Mouse (Mus musculus) hindbrain, postnatal 0 days (tissue): ENCODE measurements around the gene Prkca. TPM values are rescaled to one million over a fixed set of nuclear protein-coding genes. Genes with fewer than 3 reads are reported as not detected.
A peak's percentile ranks its signal among the peaks of the same experiment; 100 is the strongest.

Source experiments
- ATAC-seq: fragments of 200-750 bp; cut with Nextera tagmentation; 2 replicates; pipeline ENCODE4 v1.8.0; 2017; ENCODE audit warnings: mild to moderate bottlenecking, moderate TSS enrichment, moderate library complexity
- DNase-seq: peaks from one replicate; pipeline ENCODE4 v3.0.0-alpha.2; 2015; ENCODE audit warnings: low spot score
- H3K27ac ChIP-seq: fragments of 300-500 bp; sonication (generic); 2 replicates; pipeline ENCODE4 v1.5.1; 2014; ENCODE audit warnings: mild to moderate bottlenecking
- H3K27me3 ChIP-seq: fragments of 300-500 bp; sonication (generic); 2 replicates; pipeline ENCODE4 v1.6.1; 2014; ENCODE audit warnings: low read length, mixed read lengths; ENCODE audit not compliant: insufficient read depth
- H3K36me3 ChIP-seq: fragments of 300-500 bp; sonication (generic); 2 replicates; pipeline ENCODE4 v1.6.1; 2014; ENCODE audit warnings: low read length, mixed read lengths; ENCODE audit not compliant: insufficient read depth
- H3K4me1 ChIP-seq: fragments of 300-500 bp; sonication (generic); 2 replicates; pipeline ENCODE4 v1.6.1; 2014; ENCODE audit warnings: antibody characterized with exemption, low read length, mixed read lengths; ENCODE audit not compliant: insufficient read depth
- H3K4me2 ChIP-seq: fragments of 300-500 bp; sonication (generic); 2 replicates; pipeline ENCODE4 v1.6.1; 2014; ENCODE audit warnings: low read depth, mild to moderate bottlenecking, low read length, moderate library complexity, mixed read lengths
- H3K4me3 ChIP-seq: fragments of 300-500 bp; sonication (generic); 2 replicates; pipeline ENCODE4 v1.5.1; 2014; ENCODE audit warnings: low read length
- H3K9ac ChIP-seq: fragments of 300-500 bp; sonication (generic); replicated peaks from 2 replicates; pipeline ENCODE4 v1.6.1; 2014; ENCODE audit warnings: mild to moderate bottlenecking, low read length, moderate library complexity, mixed read lengths
- H3K9me3 ChIP-seq: fragments of 300-500 bp; sonication (generic); 2 replicates; pipeline ENCODE4 v1.6.1; 2016; ENCODE audit warnings: low read length, mixed read lengths
- CTCF ChIP-seq: IDR thresholded peaks from 2 replicates; pipeline ENCODE4 v1.5.1; 2016; ENCODE audit warnings: antibody characterized with exemption, control low read depth, low read depth
- WGBS: fragments of 180-500 bp; shearing (Covaris S2); extraction: QIAGEN DNeasy Blood & Tissue Kit; methylation state at CpG from one replicate; pipeline ENCODE4 v1.1.7; 2014; 5-methylcytosine and 5-hydroxymethylcytosine counted together
- polyA plus RNA-seq: library from polyadenylated mRNA; unstranded; fragments of >200 nt; fragmentation: Nextera tagmentation; extraction: Ambion mirVana; gene quantifications from 2 replicates; pipeline ENCODE4 v1.2.1, GENCODE M21; 2015
- total RNA-seq: library from RNA; depleted of rRNA; stranded (reverse); fragments of >200 nt; gene quantifications from 2 replicates; pipeline ENCODE4 v1.2.3, GENCODE M21; 2014

The Prkca gene
- total and polyA plus RNA-seq, 2 experiments from 2014 or later, result 8.0 to 25.0 TPM

GRCm38 (mm10) chr11:108028398-108028797 lies 315.3 kb downstream of the Prkca start:
- 64% methylated on average over 12 of the region's 12 CpGs for WGBS
- ATAC-seq, result no peak
- DNase-seq, result no peak
- Histone ChIP-seq H3K9me3 (no peaks in the 10 kb centered on the region), H3K4me3 (no peak overlapping the region), H3K4me2 (no peak overlapping the region), H3K36me3 (no peaks in the 10 kb centered on the region), H3K9ac (no peak overlapping the region), H3K27me3 (no peaks in the 10 kb centered on the region), H3K27ac (no peak overlapping the region), H3K4me1 (no peaks in the 10 kb centered on the region)
- TF ChIP-seq CTCF, result no peak

- H3K4me3 ChIP-seq, result no peak overlapping the region
- no peak overlapping the region for H3K9ac ChIP-seq
- peak; percentile 87 for TF ChIP-seq CTCF
- no peak overlapping the region for H3K4me2 ChIP-seq
- H3K9me3 ChIP-seq, result no peaks in the 10 kb centered on the region
- H3K27ac ChIP-seq, result no peak overlapping the region
- H3K36me3 ChIP-seq, result no peaks in the 10 kb centered on the region
- H3K4me1 ChIP-seq, result peaks cover 4% of the 10 kb centered on the region; the same call in 1 of the 2 replicates
- ATAC-seq, result peak; percentile 61
- H3K27me3 ChIP-seq, result no peaks in the 10 kb centered on the region
- WGBS, result 44% methylated on average over 7 of the region's 7 CpGs
- DNase-seq, result peak; percentile 89
Observed at GRCm38 (mm10) chr11:108025726-108026425, 317.9 kb downstream of the Prkca start.

GRCm38 (mm10) chr11:108023188-108023587 lies 320.5 kb downstream of the Prkca start:
- Histone ChIP-seq H3K4me3 (no peak overlapping the region), H3K36me3 (no peaks in the 10 kb centered on the region), H3K9ac (no peak overlapping the region), H3K27ac (peak overlapping the region; percentile 32; the same call in 1 of the 2 replicates), H3K27me3 (no peaks in the 10 kb centered on the region), H3K9me3 (no peaks in the 10 kb centered on the region), H3K4me2 (peak overlapping the region; percentile 38), H3K4me1 (peaks cover 4% of the 10 kb centered on the region; the same call in 1 of the 2 replicates)
- DNase-seq (peak; percentile 72), ATAC-seq (peak; percentile 46; the same call in 1 of the 2 replicates)
- no peak for TF ChIP-seq CTCF
- WGBS, result 41% methylated on average over 14 of the region's 14 CpGs

GRCm38 (mm10) chr11:108020889-108021288 lies 322.8 kb downstream of the Prkca start:
- Histone ChIP-seq H3K4me3 (no peak overlapping the region), H3K27ac (no peak overlapping the region), H3K4me2 (no peak overlapping the region), H3K9ac (no peak overlapping the region), H3K4me1 (peaks cover 4% of the 10 kb centered on the region; the same call in 1 of the 2 replicates), H3K27me3 (no peaks in the 10 kb centered on the region), H3K9me3 (no peaks in the 10 kb centered on the region), H3K36me3 (no peaks in the 10 kb centered on the region)
- peak; percentile 76; the same call in 1 of the 2 replicates for ATAC-seq
- TF ChIP-seq CTCF, result no peak
- WGBS, result 58% methylated on average over 3 of the region's 3 CpGs
- no peak for DNase-seq

GRCm38 (mm10) chr11:108015284-108015683 lies 328.4 kb downstream of the Prkca start:
- H3K27me3 ChIP-seq, result no peaks in the 10 kb centered on the region
- H3K27ac ChIP-seq, result no peak overlapping the region
- no peak overlapping the region for H3K4me2 ChIP-seq
- WGBS, result 84% methylated on average over 5 of the region's 5 CpGs
- H3K9ac ChIP-seq, result no peak overlapping the region
- H3K4me1 ChIP-seq, result no peaks in the 10 kb centered on the region
- ATAC-seq, result no peak
- no peak overlapping the region for H3K4me3 ChIP-seq
- no peaks in the 10 kb centered on the region for H3K36me3 ChIP-seq
- DNase-seq, result no peak
- H3K9me3 ChIP-seq, result no peaks in the 10 kb centered on the region
- TF ChIP-seq CTCF, result no peak

GRCm38 (mm10) chr11:108013390-108013789 lies 330.3 kb downstream of the Prkca start:
- no peaks in the 10 kb centered on the region for H3K9me3 ChIP-seq
- 46% methylated on average over 5 of the region's 5 CpGs for WGBS
- DNase-seq (no peak), ATAC-seq (no peak)
- no peak for TF ChIP-seq CTCF
- H3K36me3 ChIP-seq, result no peaks in the 10 kb centered on the region
- H3K27me3 ChIP-seq, result no peaks in the 10 kb centered on the region
- H3K4me3 ChIP-seq, result no peak overlapping the region
- H3K27ac ChIP-seq, result no peak overlapping the region
- no peaks in the 10 kb centered on the region for H3K4me1 ChIP-seq
- H3K9ac ChIP-seq, result no peak overlapping the region
- no peak overlapping the region for H3K4me2 ChIP-seq

GRCm38 (mm10) chr11:108010465-108010864 lies 333.3 kb downstream of the Prkca start:
- Histone ChIP-seq H3K27me3 (no peaks in the 10 kb centered on the region), H3K36me3 (no peaks in the 10 kb centered on the region), H3K9ac (no peak overlapping the region), H3K27ac (no peak overlapping the region), H3K9me3 (no peaks in the 10 kb centered on the region), H3K4me2 (no peak overlapping the region), H3K4me3 (no peak overlapping the region), H3K4me1 (no peaks in the 10 kb centered on the region)
- ATAC-seq (no peak), DNase-seq (no peak)
- peak; percentile 68 for TF ChIP-seq CTCF
- 73% methylated on average over 4 of the region's 4 CpGs for WGBS
